Mouse (Mus musculus): Measurements from ENCODE around the gene Slc35d3.

The Slc35d3 gene

DNA sequence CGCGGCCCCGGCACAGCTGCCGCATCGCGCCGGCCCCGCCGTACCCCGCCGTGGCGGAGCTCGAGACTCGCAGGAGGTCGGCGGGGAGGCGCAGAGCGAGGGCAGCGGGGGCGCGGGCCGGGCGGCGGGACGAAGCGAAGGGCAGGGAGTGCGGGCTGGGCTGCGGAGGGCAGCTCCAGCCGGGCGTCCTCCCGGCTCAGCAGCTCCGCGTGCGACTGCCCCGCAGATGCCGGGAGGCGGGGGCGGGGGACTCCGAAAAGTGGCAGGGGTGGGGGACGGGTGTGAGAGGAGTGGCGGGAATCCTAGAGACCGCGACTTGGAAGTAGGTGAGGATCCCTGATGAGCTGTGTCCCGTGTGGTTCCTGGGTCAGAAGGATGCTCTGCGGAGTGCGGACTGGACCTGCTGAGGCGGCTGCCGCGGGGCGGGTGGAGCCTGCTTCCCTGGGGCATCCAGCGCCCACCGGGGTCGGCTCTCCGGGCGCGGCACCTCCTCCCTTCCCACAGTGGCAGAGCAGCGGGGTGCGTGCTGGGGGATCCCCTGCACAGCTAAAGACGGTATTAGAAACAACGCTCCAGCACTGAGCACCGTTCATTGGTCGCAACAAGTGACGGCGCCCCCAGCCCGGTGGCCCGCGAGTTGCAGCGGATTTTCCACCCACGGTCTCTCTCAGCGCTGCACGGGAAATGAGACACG is at the start of gene Slc35d3:
Gene Slc35d3, minus strand, starts transcription at position 462 of the 694 bp plus-strand sequence.
- DNase-seq (ENCODE audit: low read depth) = no peak

DNA sequence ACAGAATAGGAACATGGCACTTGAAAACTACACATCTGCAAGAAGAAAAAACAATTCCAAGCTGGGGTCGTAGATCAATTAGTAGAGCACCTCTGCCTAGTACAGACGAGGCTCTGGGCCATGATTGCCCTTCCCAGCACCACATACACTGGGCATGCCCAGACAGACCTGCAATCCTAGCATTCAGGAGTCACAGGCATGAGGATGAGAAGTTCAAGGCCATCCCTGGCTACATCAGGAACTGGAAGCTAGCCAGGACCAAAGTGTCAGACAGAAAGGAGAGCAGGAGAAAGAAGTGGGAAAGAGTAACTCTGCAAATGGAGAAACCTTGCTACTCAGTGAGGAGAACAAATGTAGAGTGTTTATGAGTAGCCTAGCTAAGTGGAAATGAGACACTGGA is 48.9 kb upstream of the Slc35d3 start:
- no peak for DNase-seq (ENCODE audit: low read depth)

- peak; percentile 38 for DNase-seq (ENCODE audit: low read depth)
These were observed 42.7 kb upstream of the Slc35d3 start for GRCm38 (mm10) chr10:19893976-19894375.

GRCm38 (mm10) chr10:19893146-19893545 is 41.9 kb upstream of the Slc35d3 start:
- DNase-seq (ENCODE audit: low read depth) = no peak

DNA sequence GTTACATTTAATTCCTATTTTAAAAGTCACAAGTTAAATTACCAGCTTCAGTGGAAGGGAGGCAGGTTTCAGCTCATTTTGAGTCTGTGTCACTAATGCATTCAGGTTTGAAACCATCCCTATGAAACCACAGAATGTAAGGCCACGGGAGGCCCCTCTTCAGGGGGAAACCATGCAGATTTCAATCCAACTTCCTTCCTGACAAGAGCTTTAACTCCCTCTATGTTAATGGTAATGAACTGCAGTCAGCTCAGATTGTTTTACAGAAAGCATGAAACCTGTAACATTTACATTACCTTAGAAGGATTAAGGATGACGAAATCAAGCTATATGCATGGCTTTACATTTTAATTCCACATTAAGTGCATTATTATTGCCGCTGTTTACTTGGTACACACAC is 40.4 kb upstream of the Slc35d3 start:
- DNase-seq (ENCODE audit: low read depth) = no peak

GRCm38 (mm10) chr10:19889908-19890307 is 38.6 kb upstream of the Slc35d3 start:
- no peak for DNase-seq (ENCODE audit: low read depth)

- DNase-seq (ENCODE audit: low read depth) = peak; percentile 34
These were observed 35.0 kb upstream of the Slc35d3 start for GRCm38 (mm10) chr10:19886249-19886648.

- no peak for DNase-seq (ENCODE audit: low read depth)
These were observed 33.1 kb upstream of the Slc35d3 start for GRCm38 (mm10) chr10:19884409-19884808.

DNA sequence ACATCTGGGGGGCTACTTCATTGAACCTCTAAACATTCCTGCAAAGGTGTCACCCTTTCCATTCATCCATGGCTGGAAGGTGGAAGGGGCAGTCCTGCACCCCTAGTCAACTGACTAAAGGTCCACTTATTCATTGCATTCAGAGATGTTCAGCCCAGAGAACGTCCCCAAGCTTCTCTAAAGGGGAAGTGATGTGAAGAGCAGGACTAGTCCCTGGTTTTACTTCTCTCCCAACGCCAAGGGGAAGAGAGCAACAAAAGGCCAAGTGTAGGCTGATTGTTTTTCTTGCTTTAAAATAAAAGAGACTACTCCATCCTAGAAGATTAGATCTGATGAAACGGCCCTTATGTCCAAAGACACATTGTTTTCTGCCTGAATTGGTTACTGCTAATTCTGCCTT is 29.2 kb upstream of the Slc35d3 start:
- no peak for DNase-seq (ENCODE audit: low read depth)

DNA sequence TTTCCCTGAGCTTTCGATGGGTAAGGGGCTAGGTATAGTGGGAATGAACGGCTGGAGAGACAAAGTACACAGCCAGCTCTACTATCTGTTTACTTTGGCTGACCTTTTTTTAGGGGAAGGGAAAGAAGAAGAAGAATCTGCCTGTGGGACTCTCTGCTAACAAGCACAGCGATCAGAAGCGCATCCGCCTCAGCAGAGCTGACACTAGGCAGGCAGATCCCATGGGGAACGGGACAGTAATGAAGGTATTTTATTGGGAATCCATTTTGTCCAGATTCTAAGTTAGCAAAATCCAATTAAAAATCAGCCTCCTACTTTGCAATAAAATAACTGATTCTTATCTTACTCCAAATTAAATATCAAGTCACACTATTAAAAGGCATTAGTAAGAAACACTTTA is 27.9 kb upstream of the Slc35d3 start:
- no peak for DNase-seq (ENCODE audit: low read depth)

- no peak for DNase-seq (ENCODE audit: low read depth)
These were observed 26.4 kb upstream of the Slc35d3 start for GRCm38 (mm10) chr10:19877679-19878078.

GRCm38 (mm10) chr10:19877257-19877656 is 26.0 kb upstream of the Slc35d3 start:
- DNase-seq (ENCODE audit: low read depth) = no peak

GRCm38 (mm10) chr10:19876669-19877068 is 25.4 kb upstream of the Slc35d3 start:
- DNase-seq (ENCODE audit: low read depth) = no peak

GRCm38 (mm10) chr10:19875346-19875745 is 24.1 kb upstream of the Slc35d3 start:
- DNase-seq (ENCODE audit: low read depth) = no peak

DNA sequence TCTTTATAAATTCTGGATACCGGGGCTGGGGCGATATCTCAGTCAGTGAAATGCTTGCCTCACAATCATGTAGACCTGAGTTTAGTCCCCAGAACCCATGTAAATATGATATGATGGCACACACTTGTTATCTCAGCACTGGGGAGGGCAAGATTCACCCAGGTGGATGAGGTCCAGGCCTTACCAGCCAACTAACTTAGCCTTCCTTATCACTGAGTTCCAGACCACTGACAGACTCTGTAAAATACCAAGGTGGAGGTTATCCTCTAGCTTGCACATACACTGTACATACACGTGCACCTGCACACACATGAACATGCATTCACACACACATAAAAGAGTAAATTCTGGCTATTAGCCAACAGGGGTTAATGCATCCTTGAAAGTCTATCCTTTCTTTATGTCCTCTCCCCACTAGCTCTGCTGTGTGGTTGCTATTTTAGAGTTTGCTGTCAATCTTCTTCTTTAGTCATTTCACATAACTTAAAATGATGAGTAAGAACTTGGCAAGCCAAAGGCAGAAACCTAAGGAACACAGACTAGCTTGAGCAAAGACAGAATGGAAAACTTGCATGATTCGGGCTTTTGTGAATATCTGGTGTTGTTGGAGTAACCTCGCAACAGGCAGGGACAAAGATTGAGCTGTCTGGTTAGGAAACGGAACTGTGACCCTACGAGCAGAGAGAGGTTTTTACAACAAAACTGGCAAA is 4.5 kb upstream of the Slc35d3 start:
- no peak for DNase-seq (ENCODE audit: low read depth)

DNA sequence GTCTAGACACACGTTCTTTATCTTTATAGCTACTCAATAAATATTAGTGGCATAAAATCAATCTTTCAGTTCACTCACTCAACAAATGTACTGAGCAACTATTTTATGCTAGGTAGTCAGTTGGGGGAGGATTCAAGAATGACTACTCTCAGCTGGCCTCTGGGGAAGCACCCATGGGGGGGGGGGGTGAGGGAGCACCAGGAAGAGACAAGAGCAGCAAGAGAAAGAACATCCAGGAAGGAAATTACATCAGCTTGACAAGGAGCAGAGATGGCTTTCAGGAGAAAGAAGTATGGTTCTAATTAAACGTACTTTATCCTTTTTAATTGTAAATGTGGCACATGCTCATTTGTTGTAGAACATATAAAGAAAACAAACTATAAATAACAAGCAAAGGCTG is 2.4 kb upstream of the Slc35d3 start:
- DNase-seq (ENCODE audit: low read depth) = no peak

- DNase-seq (ENCODE audit: low read depth) = no peak
These were observed 1.5 kb upstream of the Slc35d3 start for GRCm38 (mm10) chr10:19852776-19853175.

DNA sequence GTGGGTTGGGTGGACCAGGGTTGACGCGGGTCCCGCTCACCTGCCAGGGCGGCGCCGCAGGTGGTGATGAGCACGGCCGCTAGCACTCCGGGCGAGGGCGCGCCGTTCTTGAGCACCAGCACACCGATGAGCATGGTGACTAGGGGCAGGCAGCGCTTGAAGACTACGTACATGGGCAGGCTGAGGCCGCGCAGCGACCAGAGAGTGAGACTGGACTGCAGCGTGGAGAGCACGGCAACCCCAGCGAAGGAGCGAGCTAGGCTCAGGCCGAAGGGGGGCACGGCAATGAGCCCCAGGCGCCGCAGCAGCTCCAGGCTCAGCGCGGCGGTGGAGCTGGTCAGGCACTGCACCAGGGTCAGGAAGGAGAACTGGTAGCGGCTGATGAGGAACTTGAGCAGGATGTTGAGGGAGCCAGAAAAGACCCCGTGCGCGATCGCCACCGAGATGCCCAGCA is 688 bp downstream of the Slc35d3 start:
- DNase-seq (ENCODE audit: low read depth) = no peak

GRCm38 (mm10) chr10:19849771-19850365 is 1.4 kb downstream of the Slc35d3 start:
- DNase-seq (ENCODE audit: low read depth) = no peak

GRCm38 (mm10) chr10:19848928-19849770 is 2.1 kb downstream of the Slc35d3 start:
- DNase-seq (ENCODE audit: low read depth) = no peak

DNA sequence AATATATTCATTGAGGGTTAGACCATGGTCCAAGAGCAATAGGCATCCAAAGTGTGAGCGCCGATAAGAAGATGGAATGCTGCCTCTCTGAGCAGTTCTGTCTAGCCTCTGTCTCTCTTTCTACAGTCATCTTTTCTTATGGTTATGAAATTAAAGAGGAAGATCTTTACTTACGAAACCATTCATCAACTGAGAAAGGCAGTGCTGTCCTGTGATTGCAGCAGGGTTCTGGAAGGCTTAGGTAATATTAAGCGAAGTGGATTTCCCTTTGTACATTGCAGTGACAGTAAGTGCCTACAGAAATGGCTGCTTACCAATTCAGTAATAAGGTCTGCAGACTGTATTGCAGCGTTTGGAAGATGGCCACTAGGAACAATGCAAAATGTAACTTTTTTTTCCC is 11.4 kb downstream of the Slc35d3 start:
- no peak for DNase-seq (ENCODE audit: low read depth)
